Mouse (Mus musculus) cortical plate, adult 2 months (tissue): ENCODE results near the gene Fgfr2.

Experiments
- CTCF ChIP-seq: fragments of 200-500 bp; IDR thresholded peaks from 2 replicates; pipeline ENCODE4 v1.5.1; 2011; ENCODE audit warnings: mild to moderate bottlenecking, control low read depth, low read length; ENCODE audit not compliant: insufficient read depth; ENCODE audit errors: extremely low read depth
- POLR2A ChIP-seq: fragments of 200-500 bp; IDR thresholded peaks from 2 replicates; pipeline ENCODE4 v1.6.1; 2011; ENCODE audit warnings: mild to moderate bottlenecking, low read length, control low read depth; ENCODE audit not compliant: insufficient read depth; ENCODE audit errors: extremely low read depth

DNA sequence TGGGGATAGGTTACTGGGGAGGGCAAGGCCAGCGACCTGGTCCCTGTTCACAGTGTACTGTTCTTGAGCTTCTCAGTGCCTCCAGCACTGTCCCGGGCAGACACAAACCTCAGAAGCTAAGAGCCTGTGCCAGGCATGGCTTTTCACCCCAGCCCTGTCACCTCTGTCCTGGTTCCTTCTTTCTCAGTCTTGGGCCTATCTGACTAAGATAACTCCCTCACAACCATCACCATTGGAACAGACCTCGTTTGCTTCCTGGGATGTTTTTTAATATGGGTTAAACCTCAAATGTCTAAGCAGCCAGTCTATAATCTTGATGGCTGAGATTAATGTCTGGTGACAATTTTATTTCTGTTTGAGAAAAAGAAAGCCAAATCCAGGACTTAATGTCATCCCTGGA is 755.8 kb downstream of the Fgfr2 start:
- TF ChIP-seq POLR2A: no peak
- no peak for TF ChIP-seq CTCF
